Mouse (Mus musculus): Measurements from ENCODE around the gene Marc1.

Marc1 gene

GRCm38 (mm10) chr1:184810780-184811575 lies at the start of gene Marc1:
Marc1 (minus strand) TSS chr1:184811313.
- DNase-seq (ENCODE audit: low spot score in 2 of 2) = no peak

GRCm38 (mm10) chr1:184860276-184860675 lies 49.2 kb upstream of the Marc1 start:
- no peak for DNase-seq (ENCODE audit: low spot score in 2 of 2)

DNA sequence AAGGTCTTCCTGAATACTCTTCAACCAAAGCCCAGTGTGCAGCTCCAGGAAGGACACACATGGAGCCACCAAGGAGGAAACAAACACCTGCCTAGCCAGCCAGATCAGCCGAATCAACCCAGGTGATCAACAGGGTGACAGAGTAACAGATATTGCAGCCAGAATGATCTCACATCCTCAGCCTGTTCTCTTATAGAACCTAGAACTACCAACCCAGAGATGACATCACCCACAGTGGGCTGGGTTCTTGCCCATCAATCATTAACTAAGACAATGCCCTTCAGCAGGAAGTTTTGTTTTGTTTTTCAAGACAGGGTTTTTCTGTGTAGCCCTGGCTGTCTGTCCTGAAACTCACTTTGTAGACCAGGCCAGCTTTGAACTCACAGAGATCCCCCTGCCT lies 47.1 kb upstream of the Marc1 start:
- no peak for DNase-seq (ENCODE audit: low spot score in 2 of 2)

GRCm38 (mm10) chr1:184857216-184857615 lies 46.1 kb upstream of the Marc1 start:
- no peak for DNase-seq (ENCODE audit: low spot score in 2 of 2)

DNA sequence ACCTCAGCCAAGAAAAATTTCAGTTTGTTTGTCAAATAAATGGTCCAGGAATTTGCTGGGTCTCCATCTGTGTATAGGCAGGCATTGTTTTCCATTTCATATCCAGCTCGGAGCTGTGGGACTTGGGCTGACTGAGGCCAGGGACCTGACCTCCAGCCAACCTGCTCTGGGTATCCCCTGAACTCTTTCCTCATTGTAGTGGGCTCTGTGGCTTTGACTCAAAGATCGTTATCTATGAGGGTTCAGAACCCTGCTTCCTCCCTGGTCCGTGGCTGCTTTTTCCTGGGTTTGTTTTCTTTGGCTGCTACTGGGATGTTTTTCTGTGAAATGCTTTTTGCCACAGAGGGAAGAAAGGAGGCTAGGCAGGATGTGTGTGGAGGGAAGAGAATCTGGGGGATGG lies 42.8 kb upstream of the Marc1 start:
- no peak for DNase-seq (ENCODE audit: low spot score in 2 of 2)

- DNase-seq (ENCODE audit: low spot score in 2 of 2) = peak; percentile 16 to 56
These were observed 42.2 kb upstream of the Marc1 start for GRCm38 (mm10) chr1:184853339-184853738.

DNA sequence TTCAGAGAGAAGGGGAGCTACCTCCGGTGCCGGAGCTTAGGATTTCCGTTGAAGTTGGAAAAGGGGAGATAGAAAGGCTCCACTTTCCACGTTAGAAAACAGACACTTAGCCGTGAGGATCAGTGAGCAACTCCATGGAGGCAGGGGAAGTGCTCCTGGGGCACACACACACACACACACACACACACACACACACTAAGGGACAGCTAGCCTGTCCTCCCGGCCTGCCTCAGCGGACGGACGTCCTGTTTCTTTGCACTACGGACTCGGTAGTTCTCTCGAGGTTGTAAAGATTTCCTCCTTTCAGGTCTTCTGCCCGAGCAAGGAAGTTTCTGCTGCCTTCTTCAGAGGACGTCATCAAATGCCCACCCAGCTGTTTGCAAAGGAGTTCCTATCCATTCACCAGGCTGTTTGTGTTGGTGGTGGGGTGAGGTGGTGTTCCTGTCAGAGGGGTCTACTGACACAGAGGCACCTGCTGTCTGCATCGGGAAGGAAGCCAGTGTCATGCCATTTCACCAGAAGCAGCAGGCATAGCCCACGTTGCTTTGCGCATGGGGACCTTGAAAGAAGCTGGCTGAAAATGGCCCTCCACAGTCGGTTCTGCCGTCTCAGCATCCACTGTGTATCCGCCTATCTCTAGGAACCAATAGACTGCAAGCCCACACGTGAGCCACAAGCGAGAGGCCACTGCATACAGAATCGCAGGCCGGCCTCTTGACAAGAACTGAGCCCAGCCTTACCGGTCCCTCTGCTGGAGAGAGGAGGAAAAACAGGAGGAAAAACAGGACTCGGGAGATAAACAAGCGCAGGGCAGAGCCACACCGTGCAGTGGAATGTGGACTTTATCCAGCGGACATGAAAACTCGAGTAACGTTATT lies 40.9 kb upstream of the Marc1 start:
- DNase-seq (ENCODE audit: low spot score in 2 of 2) = peak; percentile 17 to 54

GRCm38 (mm10) chr1:184851166-184851565 lies 40.1 kb upstream of the Marc1 start:
- DNase-seq (ENCODE audit: low spot score in 2 of 2) = no peak

DNA sequence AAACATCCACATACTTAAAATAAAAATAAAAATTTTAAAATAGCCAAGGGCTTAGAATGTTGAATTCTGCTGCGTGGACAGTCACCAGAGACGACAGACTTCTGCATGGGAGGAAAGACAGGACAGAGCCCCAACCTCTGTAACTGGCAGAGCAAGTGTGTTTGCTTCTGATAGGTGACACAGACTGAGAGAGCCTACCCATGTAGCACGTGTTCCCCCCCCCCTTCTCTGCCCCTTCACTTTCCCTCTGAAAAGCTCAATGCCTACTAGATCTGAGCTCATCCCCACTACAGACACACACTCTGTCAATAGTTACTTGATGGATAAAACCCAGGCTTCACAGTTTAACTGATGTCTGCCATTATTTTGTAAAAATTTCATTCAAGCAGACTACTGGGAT lies 35.9 kb upstream of the Marc1 start:
- DNase-seq (ENCODE audit: low spot score in 2 of 2) = no peak

DNA sequence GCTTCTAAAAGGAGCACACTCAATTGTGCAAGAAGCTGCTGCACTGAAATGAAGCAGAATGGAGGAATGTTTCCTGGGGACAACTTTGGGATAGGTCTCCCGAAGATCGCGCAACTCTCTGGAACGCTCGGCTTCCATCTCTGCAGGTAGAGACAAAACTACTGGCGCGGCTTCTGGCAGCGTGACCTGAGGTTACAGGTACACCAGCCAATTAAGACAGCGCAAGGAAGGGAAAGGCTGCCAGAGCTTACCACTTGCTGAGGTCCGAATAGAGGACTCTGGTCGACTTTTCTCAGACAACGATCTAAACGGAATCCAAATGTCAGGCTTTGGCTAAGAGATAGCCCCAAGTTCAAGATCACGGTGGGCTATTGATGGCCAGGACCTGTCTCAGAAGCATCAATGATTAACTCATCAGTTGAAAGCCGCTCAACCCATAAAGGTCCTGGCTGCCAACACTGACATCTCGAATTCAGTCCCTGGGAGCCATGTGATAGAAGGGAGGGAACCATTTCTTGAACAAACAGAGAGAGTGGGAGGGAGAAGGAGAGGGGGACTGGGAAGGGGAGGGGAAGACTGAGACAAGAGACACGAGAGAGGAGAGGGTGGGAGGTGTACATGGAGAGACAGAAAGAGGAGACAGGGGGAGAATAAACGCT lies 35.1 kb upstream of the Marc1 start, which contains the start of gene Marc2:
Gene Marc2 (minus strand): TSS at position 360 of the 659 bp plus-strand sequence.
- DNase-seq (ENCODE audit: low spot score in 2 of 2) = no peak

DNA sequence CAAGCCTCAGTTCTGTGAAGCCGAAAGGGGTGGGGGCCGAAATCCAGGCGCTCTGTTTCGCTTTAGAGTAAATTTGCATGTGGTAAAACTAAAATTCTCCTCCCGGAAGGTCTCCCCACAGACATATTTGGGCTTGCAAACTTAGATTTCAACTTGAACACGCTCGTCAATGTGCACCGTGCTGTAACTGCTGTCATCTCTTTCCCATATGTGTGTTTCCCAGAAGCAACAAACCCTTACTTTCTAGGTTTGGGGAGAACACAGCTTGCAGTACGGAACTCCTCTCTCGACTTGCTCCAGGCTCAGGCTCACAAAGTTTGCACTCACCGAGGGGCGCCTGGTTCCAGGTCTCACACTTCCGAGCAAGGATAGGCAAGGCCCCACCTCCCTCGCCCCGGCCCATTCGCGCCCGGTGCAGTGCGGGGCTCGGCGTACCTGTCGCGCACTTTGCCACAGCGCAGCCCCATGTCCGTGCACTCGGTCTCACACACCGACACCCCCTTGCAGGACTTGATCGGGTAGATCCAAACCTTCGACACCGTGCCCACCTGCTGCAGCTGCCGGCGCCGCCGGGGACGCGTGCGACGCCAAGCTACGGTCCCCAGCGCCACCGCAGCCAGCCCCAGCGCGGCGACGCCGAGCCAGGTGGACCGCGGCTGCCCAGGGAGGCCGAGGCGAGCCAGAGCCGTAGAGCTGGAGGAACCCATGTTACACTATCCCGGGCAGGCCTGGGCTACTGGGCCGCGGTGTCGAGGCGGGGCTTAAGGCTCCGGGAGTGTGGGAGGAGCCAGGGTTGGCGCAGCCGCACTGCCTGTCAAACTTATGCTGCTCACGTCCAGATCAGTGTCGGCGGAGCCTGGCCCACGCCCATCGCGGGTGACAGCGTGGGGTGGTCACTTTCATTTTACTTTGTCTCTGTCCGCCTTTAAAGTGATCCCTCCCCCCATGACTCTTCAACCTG lies 34.3 kb upstream of the Marc1 start:
- peak; percentile 81 to 84 for DNase-seq (ENCODE audit: low spot score in 2 of 2)

DNA sequence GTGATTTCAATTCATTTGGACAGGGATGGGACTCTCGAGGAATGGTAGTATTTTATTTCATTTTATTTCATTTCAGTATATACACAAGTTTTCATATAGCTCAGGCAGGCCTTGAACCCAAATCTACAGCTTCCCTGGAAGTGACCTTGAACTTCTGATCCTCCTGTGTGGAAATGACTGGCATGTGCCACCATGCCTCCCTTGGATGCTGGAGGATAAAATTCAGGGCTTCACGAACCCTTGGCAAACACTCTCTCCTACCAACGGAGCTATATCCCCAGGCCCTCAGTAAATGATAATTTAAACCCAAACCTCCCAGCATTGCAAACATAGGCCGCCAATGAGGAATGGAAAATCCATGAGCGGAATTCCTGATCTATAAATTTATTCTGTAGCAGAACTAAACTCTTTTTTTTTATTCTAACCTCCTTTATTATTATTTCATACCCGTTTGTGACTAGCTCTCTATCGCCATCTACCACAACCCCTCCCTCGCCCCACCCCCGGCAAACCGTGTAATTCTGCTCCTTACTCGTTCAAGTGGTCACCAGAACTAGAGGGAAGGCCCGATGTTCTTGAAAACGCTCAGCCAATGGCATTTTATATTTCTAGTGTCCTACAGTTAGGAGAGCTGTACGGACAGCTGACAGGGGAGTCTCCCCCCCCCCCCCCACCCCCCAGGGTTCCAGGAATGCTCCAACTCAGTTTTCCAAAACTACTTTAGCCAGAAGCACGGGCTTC lies 33.4 kb upstream of the Marc1 start:
- peak in 1 of 2 experiments; percentile 22 for DNase-seq (ENCODE audit: low spot score in 2 of 2)

GRCm38 (mm10) chr1:184837649-184838048 lies 26.5 kb upstream of the Marc1 start:
- DNase-seq (ENCODE audit: low spot score in 2 of 2) = no peak

DNA sequence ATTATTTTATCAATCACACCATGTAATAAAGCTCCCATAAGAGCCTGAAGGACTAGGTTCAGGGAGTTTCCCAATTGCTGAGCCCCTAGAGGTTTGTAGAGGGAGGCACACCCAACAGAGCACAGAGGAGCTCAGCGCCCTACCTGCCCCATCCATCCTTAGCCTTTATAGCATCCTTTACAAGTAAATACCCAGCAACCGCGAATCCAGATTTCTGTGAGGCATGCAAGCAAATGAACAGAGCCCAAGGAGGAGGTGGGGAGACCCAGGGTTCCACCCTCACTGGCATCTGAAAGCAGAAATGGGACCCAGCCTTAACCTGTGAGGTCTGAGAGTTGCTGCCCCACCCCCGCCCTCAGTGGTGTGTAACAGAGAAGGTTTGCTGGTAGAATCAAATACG lies 25.2 kb upstream of the Marc1 start:
- DNase-seq (ENCODE audit: low spot score in 2 of 2) = no peak

GRCm38 (mm10) chr1:184833499-184833898 lies 22.4 kb upstream of the Marc1 start:
- DNase-seq (ENCODE audit: low spot score in 2 of 2) = no peak

- no peak for DNase-seq (ENCODE audit: low spot score in 2 of 2)
These were observed 21.1 kb upstream of the Marc1 start for GRCm38 (mm10) chr1:184832211-184832610.

DNA sequence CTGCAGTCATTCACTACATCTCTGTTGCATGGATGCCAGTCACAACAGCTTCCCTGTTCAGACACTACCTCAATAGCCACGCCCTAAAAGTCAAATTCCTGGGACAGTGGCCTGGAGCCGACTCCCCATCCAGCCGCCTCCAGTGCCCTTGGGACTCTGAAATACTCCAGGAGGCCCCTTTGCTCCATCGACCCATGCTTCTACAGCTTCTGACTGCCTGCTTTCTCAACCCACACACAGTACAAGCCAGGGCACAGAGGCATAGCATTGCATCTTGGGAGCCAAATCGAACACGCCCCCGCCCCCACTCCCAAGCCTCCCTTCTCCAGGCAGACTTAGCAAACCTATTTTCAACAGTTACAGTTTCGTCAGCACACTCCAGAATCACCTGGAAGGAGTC lies 18.8 kb upstream of the Marc1 start:
- DNase-seq (ENCODE audit: low spot score in 2 of 2) = no peak

DNA sequence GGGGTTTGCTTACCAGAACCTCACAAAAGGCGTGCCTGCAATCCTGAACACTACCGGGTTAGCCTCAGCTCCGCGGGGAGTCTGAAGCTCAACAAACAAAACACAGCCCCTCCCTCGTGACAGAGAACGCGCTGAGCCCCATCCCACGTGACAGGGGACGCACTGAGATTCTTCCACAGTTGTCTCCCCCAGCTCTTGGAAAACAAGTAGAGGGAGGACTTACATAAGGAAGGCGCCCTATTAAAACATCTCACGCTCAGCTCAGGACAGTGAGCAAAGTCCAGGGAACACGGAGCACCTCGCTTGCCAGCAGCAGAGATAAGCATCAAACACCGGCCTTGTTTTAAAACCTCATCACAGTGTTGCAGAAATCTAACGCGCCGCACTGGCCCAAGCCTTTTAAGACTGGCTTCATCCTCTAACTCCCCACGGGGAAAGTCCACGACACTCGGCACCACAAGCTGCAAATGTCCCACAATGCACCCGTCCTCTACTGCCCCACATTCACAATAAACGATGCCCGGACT lies 16.1 kb upstream of the Marc1 start:
- no peak for DNase-seq (ENCODE audit: low spot score in 2 of 2)

DNA sequence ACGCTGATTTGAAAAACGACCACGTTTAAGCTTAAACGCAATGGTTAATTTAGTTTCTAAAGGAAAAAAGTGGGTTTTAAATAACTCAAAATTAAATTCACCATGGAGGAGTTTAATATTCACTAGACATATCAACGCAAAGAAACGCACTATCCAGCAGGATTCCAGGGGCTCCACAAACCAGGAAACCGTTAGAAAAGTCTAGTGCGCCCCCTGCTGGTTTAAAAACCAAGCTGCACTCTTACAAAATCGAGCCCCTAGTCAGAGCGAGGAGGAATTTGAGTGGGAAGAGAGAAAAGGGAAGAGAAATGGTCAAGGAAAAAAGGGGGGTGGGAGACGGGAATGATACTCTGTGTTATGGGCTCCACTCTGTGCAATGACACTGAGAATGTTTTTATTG lies 14.0 kb upstream of the Marc1 start:
- DNase-seq (ENCODE audit: low spot score in 2 of 2) = peak in 1 of 2 experiments; percentile 25

- DNase-seq (ENCODE audit: low spot score in 2 of 2) = peak; percentile 65 to 85
These were observed 13.3 kb upstream of the Marc1 start for GRCm38 (mm10) chr1:184824439-184824851.
